Mouse (Mus musculus): ENCODE measurements at regions not wholly inside any gene's neighbourhood (a gene's known extent, or its start where the extent isn't known, plus 50 kb on each side); places are given as distances from the start of the nearest gene placed in this dataset.

GRCm38 (mm10) chr15:97458748-97459221, 211.7 kb upstream of the Amigo2 start:
- DNase-seq, result no peak

- no peak for DNase-seq
These were observed 211.2 kb upstream of the Amigo2 start for GRCm38 (mm10) chr15:97458139-97458747.

DNA sequence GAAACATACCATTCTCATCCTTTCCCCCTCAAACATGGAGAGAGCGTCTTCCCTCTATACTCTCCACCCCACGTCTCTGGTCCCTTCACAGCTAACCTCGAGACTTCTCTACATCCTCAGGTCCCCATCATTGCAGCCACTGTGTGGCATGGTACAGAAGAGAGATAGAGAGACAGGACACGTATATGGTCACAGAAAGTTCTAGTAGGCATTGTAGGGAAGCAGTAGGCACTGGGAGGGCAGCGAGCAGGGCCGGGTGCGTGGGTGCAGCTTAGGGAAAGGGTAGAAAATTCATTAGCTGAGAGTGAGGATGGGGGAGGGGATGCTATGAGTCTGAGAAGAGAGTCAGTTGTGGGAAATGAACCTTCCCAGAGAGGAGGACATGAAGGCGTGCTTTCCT, 210.4 kb upstream of the Amigo2 start:
- no peak for DNase-seq

GRCm38 (mm10) chr15:97456991-97457390, 209.9 kb upstream of the Amigo2 start:
- no peak for DNase-seq

DNA sequence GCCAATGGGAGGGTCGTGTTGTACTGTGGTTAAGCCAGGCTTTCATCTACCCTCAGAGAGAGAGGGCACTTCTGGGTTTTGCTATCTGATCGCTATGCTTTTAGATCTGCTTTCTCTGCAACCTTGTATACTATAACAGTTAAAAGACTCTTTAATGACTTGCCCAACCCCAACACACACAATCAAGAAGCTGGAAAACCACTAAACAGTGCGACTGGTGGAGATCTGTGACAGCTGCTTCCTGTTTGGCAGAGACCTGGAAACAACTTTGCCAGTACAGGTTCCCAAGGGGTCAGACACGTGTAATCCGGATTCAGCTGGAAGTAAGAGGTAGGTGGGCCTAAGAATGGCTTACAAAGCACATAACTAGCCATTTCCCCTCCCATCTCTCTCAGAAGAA, 208.6 kb upstream of the Amigo2 start:
- no peak for DNase-seq

GRCm38 (mm10) chr15:97449724-97450123, 202.6 kb upstream of the Amigo2 start:
- no peak for DNase-seq

- no peak for DNase-seq
These were observed 201.9 kb upstream of the Amigo2 start for GRCm38 (mm10) chr15:97449001-97449400.

- no peak for DNase-seq
These were observed 201.3 kb upstream of the Amigo2 start for GRCm38 (mm10) chr15:97448243-97448880.

- no peak for DNase-seq
These were observed 199.1 kb upstream of the Amigo2 start for GRCm38 (mm10) chr15:97446181-97446580.

DNA sequence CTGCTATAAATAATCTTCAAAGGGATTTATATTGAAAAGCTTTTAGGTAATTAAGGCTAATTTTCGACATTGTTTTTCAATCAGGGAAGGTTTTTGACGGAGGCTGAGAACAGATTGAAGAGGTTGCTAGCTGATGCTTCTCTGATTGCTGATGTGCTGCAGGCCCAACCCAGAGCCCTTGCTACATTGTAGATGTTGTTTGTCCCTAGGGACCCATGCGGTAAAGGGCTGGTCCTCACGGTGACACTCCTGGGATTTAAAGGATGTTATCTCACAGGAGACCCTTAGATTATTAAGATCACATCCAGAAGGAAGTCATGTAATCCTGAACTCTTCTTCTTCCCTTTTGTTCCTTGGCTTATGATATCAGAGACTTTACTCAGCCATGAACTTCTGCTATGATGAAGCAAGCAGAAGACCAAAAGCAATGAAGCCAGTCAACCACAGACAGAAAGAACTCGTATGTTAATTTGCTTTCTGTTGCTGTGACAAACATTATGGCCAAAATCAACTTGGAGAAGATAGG, 191.2 kb upstream of the Amigo2 start:
- DNase-seq, result no peak

Data from kidney, adult 11 months (tissue).